Mouse (Mus musculus) kidney, adult 11 months (tissue): ENCODE data around the gene Agtr1b.

ENCODE experiments used
- DNase-seq: peaks from one replicate; pipeline ENCODE4 v3.0.0; 2022

Gene Agtr1b

GRCm38 (mm10) chr3:20366558-20367522, at the start of gene Agtr1b:
Agtr1b (minus strand) TSS chr3:20367177.
- DNase-seq: no peak

DNA sequence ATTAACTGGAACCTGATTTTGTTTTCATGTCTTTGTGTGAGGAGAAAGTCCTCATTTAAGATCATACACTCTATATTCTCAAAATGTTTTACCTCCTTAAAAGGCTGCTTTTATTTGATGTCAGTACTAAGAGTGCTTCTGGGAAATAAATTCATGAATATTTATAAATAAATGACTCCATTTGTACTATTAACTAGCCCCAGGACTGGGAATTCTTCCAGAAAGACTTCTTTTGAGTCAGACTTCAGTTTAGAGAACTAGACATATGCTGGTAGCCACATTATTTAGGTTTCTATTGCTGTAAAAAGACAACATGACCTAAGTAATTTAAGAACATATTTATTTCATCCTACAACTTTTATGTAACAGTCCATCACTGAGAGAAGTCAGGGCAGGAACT, 13.4 kb downstream of the Agtr1b start:
- no peak for DNase-seq

DNA sequence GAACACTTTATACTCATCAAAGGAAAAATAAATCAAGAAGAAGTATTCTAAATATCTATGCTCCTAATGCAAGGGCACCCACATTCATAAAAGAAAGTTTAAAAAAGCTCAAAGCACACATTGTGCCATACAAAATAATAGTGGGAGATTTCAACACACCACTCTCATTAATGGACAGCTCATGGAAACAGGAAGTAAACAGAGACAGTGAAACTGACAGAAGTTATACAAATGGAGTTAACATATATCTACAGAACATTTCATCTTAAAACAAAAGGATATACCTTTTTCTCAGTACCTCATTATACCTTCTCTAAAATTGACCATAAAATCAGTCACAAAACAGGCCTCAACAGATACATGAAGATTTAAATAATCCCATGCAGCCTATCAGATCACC, 18.8 kb downstream of the Agtr1b start:
- no peak for DNase-seq

- no peak for DNase-seq
Measured at GRCm38 (mm10) chr3:20340402-20340801, 26.6 kb downstream of the Agtr1b start.

DNA sequence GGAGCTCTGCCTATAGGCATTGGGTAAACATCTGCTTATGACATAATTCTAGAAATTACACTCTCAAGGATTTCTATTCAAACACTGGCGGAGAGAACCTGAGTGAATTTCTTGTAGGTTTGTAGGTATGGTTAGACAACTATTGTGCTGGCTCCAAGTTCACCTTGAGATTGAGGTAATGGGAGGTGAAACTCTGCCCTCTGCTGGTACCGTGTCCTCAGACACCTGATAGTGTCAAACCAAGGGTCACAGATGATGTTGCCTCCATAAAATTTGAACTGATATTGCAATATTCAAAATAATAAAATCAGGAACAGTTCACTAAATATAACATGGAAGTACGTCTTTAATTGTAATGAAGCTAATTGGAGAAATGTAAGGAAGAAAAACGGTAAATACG, 32.3 kb downstream of the Agtr1b start:
- no peak for DNase-seq

GRCm38 (mm10) chr3:20317233-20317632, 49.7 kb downstream of the Agtr1b start:
- DNase-seq: no peak

DNA sequence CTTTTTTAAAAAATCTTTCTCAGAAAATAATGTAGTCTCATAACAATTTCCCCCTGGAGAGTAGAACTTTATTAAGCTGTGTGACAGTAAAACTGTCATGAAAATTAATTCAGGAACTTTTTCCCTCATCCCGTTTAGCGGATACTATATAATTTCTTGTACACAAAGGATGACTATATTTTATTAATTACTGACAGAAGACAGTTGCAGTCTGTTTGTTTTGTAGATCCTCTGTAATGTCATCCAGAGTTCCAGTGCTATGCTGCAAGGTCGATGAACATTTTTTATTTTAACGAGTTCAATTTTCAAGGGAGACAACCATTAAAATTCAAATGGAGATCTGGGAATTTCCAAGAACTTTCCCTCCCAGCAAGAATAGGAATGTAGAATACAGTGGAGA, 57.8 kb downstream of the Agtr1b start:
- no peak for DNase-seq

GRCm38 (mm10) chr3:20307256-20307655, 59.7 kb downstream of the Agtr1b start:
- no peak for DNase-seq

- DNase-seq: no peak
Measured at GRCm38 (mm10) chr3:20304758-20305352, 62.1 kb downstream of the Agtr1b start.

- no peak for DNase-seq
Measured at GRCm38 (mm10) chr3:20295546-20295945, 71.4 kb downstream of the Agtr1b start.

GRCm38 (mm10) chr3:20294542-20295348, 72.2 kb downstream of the Agtr1b start:
- DNase-seq: no peak

- no peak for DNase-seq
Measured at GRCm38 (mm10) chr3:20291370-20291769, 75.6 kb downstream of the Agtr1b start.

- no peak for DNase-seq
Measured at GRCm38 (mm10) chr3:20288761-20289160, 78.2 kb downstream of the Agtr1b start.

DNA sequence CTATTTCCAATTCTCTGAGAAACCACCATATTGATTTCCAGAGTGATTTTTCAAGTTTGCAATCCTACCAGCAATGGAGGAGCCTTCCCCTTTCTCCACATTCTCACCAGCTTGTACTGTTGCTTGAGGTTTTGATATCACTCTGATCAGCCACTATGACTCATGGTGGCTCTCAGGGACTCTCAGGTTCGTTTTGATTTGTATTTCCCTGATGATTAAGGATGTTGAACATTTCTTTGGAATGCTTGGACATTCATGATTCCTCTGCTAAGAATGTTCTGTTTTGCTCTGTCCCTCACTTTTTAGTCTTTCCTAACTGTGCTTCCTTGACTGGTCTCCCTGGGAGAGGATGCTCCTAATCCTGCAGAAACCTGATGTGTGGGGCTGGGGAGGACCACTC, 85.2 kb downstream of the Agtr1b start:
- no peak for DNase-seq

DNA sequence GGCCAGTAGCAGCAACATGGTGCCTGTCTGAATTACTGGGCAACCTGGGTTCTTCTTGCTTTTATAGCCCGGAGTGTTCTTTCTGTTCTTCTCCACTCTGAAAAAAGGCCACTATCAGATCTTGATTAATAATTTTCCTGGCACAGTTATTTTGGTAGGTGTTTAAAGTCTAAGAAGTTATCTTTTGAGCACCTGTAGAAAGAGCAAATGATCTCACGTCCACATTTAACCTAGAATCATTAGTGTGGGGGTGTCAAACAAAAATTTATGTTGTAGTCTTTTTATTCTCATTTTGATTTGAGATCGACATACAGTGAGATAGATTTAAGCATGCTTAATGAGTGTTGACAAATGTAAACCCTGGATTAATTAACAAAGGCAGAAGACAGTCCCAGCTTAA, 91.3 kb downstream of the Agtr1b start, which contains the start of gene Cpb1:
Cpb1 (minus strand) TSS at position 101 of the 400 bp plus-strand sequence.
- no peak for DNase-seq
